ENCODE assay signal across 15 mouse cellular contexts in the genomic region with DNA sequence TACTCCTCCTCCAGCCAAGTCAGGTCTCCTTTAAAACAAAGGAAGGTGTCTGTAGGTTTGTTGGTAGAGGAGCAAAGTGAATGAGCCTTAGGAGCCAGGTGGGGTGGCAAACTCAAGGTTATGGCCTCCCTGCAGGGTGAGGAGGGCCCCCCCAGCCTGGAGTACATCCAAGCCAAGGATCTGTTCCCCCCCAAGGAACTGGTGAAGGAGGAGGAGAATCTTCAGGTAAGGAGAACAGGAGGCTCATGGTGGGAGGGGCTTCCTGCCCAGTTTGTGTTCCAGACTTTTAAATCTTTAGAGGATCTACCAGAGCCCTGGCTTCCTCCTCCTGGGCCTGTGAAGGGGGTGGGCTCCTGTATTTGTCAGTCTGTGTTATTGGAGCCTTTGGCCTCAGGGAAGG. TPM values are rescaled to one million over a fixed set of nuclear protein-coding genes. Genes with fewer than 3 reads are reported as not detected.
DNase-seq lines count a peak whose midpoint lies in the region; ATAC-seq and TF ChIP-seq lines count a peak whose summit lies in the region.
"Had no signal": no experiment of that assay in that cellular context is flagged by ENCODE, and none has a peak within 500 bp of the region (broad histone marks: within the 10 kb centered on the region; RNA-seq: fewer than 3 reads in every experiment).

No protein-coding gene starts in this region.

- 0 out of 2 replicates have a peak overlapping the region, but pooled peaks have one; percentile 66 for H3K4me3 ChIP-seq in lung, embryonic 15.5 days
- H3K4me3 ChIP-seq in forebrain, embryonic 15.5 days, result peak overlapping the region; percentile 82
- H3K4me3 ChIP-seq in limb, embryonic 12.5 days (replicated peaks), result no peak overlapping the region; the same call in 1 of the 2 replicates
- peak overlapping the region; percentile 87 for H3K4me3 ChIP-seq in neural tube, embryonic 14.5 days (ENCODE audit: low read depth, low read length)
- no peak overlapping the region for H3K4me3 ChIP-seq in stomach, postnatal 0 days (ENCODE audit: low read depth, low read length)
- H3K4me3 ChIP-seq: erythroblast, embryonic 14.5 days; liver, embryonic 13.5 days had no signal

- no peaks in the 10 kb centered on the region for H3K27me3 ChIP-seq in lung, embryonic 15.5 days
- H3K27me3 ChIP-seq in forebrain, embryonic 15.5 days, result no peaks in the 10 kb centered on the region
- H3K27me3 ChIP-seq in limb, embryonic 12.5 days, result no peaks in the 10 kb centered on the region
- no peaks in the 10 kb centered on the region for H3K27me3 ChIP-seq in neural tube, embryonic 14.5 days (ENCODE audit: control insufficient read depth, insufficient read depth, low read length)
- H3K27me3 ChIP-seq in stomach, postnatal 0 days (ENCODE audit: control insufficient read depth, insufficient read depth, low read length), result no peaks in the 10 kb centered on the region
- H3K27me3 ChIP-seq: liver, embryonic 13.5 days had no signal

- peaks cover 61% of the 10 kb centered on the region for H3K36me3 ChIP-seq in lung, embryonic 15.5 days
- peaks cover 49% of the 10 kb centered on the region for H3K36me3 ChIP-seq in forebrain, embryonic 15.5 days
- peaks cover 59% of the 10 kb centered on the region for H3K36me3 ChIP-seq in limb, embryonic 12.5 days
- peaks cover 43% of the 10 kb centered on the region for H3K36me3 ChIP-seq in neural tube, embryonic 14.5 days (ENCODE audit: control insufficient read depth, insufficient read depth, low read length)
- H3K36me3 ChIP-seq in stomach, postnatal 0 days (ENCODE audit: control insufficient read depth, insufficient read depth, low read length), result peaks cover 27% of the 10 kb centered on the region; the same call in 1 of the 2 replicates

- no peak overlapping the region for H3K4me2 ChIP-seq in lung, embryonic 15.5 days
- peak overlapping the region; percentile 76 for H3K4me2 ChIP-seq in forebrain, embryonic 15.5 days (replicated peaks)
- H3K4me2 ChIP-seq in limb, embryonic 12.5 days, result peak overlapping the region; percentile 88
- H3K4me2 ChIP-seq in neural tube, embryonic 14.5 days (ENCODE audit: low read depth, low read length), result peak overlapping the region; percentile 80
- no peak overlapping the region for H3K4me2 ChIP-seq in stomach, postnatal 0 days (replicated peaks; ENCODE audit: low read depth)

- peaks cover 41% of the 10 kb centered on the region for H3K4me1 ChIP-seq in lung, embryonic 15.5 days
- peaks cover 43% of the 10 kb centered on the region for H3K4me1 ChIP-seq in forebrain, embryonic 15.5 days
- H3K4me1 ChIP-seq in limb, embryonic 12.5 days (replicated peaks), result peaks cover 30% of the 10 kb centered on the region
- peaks cover 24% of the 10 kb centered on the region for H3K4me1 ChIP-seq in neural tube, embryonic 14.5 days (ENCODE audit: control insufficient read depth, insufficient read depth, low read length)
- peaks cover 5% of the 10 kb centered on the region for H3K4me1 ChIP-seq in stomach, postnatal 0 days (replicated peaks; ENCODE audit: control insufficient read depth, insufficient read depth)

- ATAC-seq in lung, embryonic 15.5 days (ENCODE audit: borderline replicate concordance, extremely low read depth, low FRiP score, low TSS enrichment), result no peak
- ATAC-seq in forebrain, embryonic 15.5 days (replicated peaks), result no peak
- no peak for ATAC-seq in limb, embryonic 12.5 days (ENCODE audit: insufficient number of reproducible peaks, insufficient read depth, low FRiP score, low TSS enrichment, low read depth)
- no peak for ATAC-seq in neural tube, embryonic 14.5 days (ENCODE audit: low read depth)
- ATAC-seq in megakaryocyte, adult 5-6 weeks (ENCODE audit: poor library complexity, severe bottlenecking), result no peak
- no peak for ATAC-seq in stomach, postnatal 0 days (ENCODE audit: low FRiP score, low TSS enrichment)

- 0 out of 2 replicates have a peak overlapping the region, but pooled peaks have one; percentile 16 for H3K27ac ChIP-seq in lung, embryonic 15.5 days
- H3K27ac ChIP-seq in forebrain, embryonic 15.5 days (replicated peaks), result peak overlapping the region; percentile 92
- no peak overlapping the region for H3K27ac ChIP-seq in limb, embryonic 12.5 days
- peak overlapping the region; percentile 85; the same call in 1 of the 2 replicates for H3K27ac ChIP-seq in neural tube, embryonic 14.5 days (ENCODE audit: low read depth, low read length)
- H3K27ac ChIP-seq in stomach, postnatal 0 days (replicated peaks), result no peak overlapping the region
- H3K27ac ChIP-seq: liver, embryonic 13.5 days had no signal

- no peak overlapping the region for H3K9ac ChIP-seq in lung, embryonic 15.5 days
- H3K9ac ChIP-seq in forebrain, embryonic 15.5 days (replicated peaks), result peak overlapping the region; percentile 95
- peak overlapping the region; percentile 89; the same call in 1 of the 2 replicates for H3K9ac ChIP-seq in limb, embryonic 12.5 days (replicated peaks)
- H3K9ac ChIP-seq in neural tube, embryonic 14.5 days (replicated peaks; ENCODE audit: low read depth, low read length), result peak overlapping the region; percentile 93
- no peak overlapping the region for H3K9ac ChIP-seq in stomach, postnatal 0 days (ENCODE audit: low read length)

- no peak for DNase-seq in lung, postnatal 36 days
- no peak for DNase-seq in stomach, postnatal 0 days (ENCODE audit: low spot score)
- DNase-seq in layer of hippocampus, adult 18-20 months (ENCODE audit: low spot score in 2 of 2), result no peak
- DNase-seq: gastrocnemius, postnatal 36 days; heart, postnatal 14 days; liver, embryonic 13.5 days; thymus, postnatal 36 days had no signal

- no peak for TF ChIP-seq EP300 in stomach, postnatal 0 days (optimal IDR thresholded peaks at IDR 0.05)

- no peaks in the 10 kb centered on the region for H3K9me3 ChIP-seq in lung, embryonic 15.5 days
- H3K9me3 ChIP-seq in forebrain, embryonic 15.5 days, result no peaks in the 10 kb centered on the region
- no peaks in the 10 kb centered on the region for H3K9me3 ChIP-seq in limb, embryonic 12.5 days
- no peaks in the 10 kb centered on the region for H3K9me3 ChIP-seq in neural tube, embryonic 14.5 days (ENCODE audit: control insufficient read depth, low read length)
- H3K9me3 ChIP-seq in stomach, postnatal 0 days (ENCODE audit: control insufficient read depth, low read length), result no peaks in the 10 kb centered on the region
- H3K9me3 ChIP-seq: liver, embryonic 13.5 days had no signal

- TF ChIP-seq CTCF in stomach, postnatal 0 days (IDR thresholded peaks at IDR 0.05; ENCODE audit: low read depth), result no peak

RNA-seq across cellular contexts. Expression of gene Mtmr4, which starts 5.1 kb away (rescaled TPM):
- 34.8 and 34.9 TPM in 2 replicates for polyA plus RNA-seq in lung, embryonic 15.5 days (2015; fragmentation: Nextera tagmentation; extraction: Ambion mirVana)
- 62.4 and 62.7 TPM in 2 replicates for polyA plus RNA-seq in forebrain, embryonic 15.5 days (2015; fragmentation: Nextera tagmentation; extraction: Ambion mirVana)
- 53.4 and 54.0 TPM in 2 replicates for polyA plus RNA-seq in limb, embryonic 12.5 days (2016; fragmentation: Nextera tagmentation; extraction: Ambion mirVana)
- 51.0 and 66.8 TPM in 2 replicates for polyA plus RNA-seq in neural tube, embryonic 14.5 days (2014; fragmentation: Nextera tagmentation; extraction: Ambion mirVana)
- 14.6 and 18.2 TPM in 2 replicates for total RNA-seq in megakaryocyte, adult 5-6 weeks (2015)
- 25.9 and 28.1 TPM in 2 replicates for total RNA-seq in megakaryocyte, adult 5-6 weeks (2017)
- 9.4 and 11.5 TPM in 2 replicates for polyA plus RNA-seq in stomach, postnatal 0 days (2015; fragmentation: Nextera tagmentation; extraction: Ambion mirVana)
- 10 to 100 TPM; 91.7 to 96.4 TPM for total RNA-seq in layer of hippocampus, adult 18-20 months (2021)

RNA-seq across cellular contexts. Expression of gene Hsf5, which starts 19.9 kb away (rescaled TPM):
- 0.15 and 0.21 TPM in 2 replicates for polyA plus RNA-seq in lung, embryonic 15.5 days (2015; fragmentation: Nextera tagmentation; extraction: Ambion mirVana)
- 0.48 and 0.55 TPM in 2 replicates for polyA plus RNA-seq in forebrain, embryonic 15.5 days (2015; fragmentation: Nextera tagmentation; extraction: Ambion mirVana)
- polyA plus RNA-seq in limb, embryonic 12.5 days (2016; fragmentation: Nextera tagmentation; extraction: Ambion mirVana), result 0.19 and 0.21 TPM in 2 replicates
- 0.33 and 0.62 TPM in 2 replicates for polyA plus RNA-seq in neural tube, embryonic 14.5 days (2014; fragmentation: Nextera tagmentation; extraction: Ambion mirVana)
- total RNA-seq in megakaryocyte, adult 5-6 weeks (2015), result 0.09 TPM in 1 of 2 replicates, not detected in the other
- total RNA-seq in megakaryocyte, adult 5-6 weeks (2017), result 0.07 TPM in 1 of 2 replicates, not detected in the other
- 0.12 TPM in 1 of 2 replicates, not detected in the other for polyA plus RNA-seq in stomach, postnatal 0 days (2015; fragmentation: Nextera tagmentation; extraction: Ambion mirVana)
- under 1 TPM; 0.47 to 0.66 TPM for total RNA-seq in layer of hippocampus, adult 18-20 months (2021)
- total RNA-seq: gastrocnemius, postnatal 36 days had no signal
- polyA plus RNA-seq: erythroblast, embryonic 14.5 days had no signal

RNA-seq across cellular contexts. Expression of gene Sept4, which starts 28.4 kb away (rescaled TPM):
- polyA plus RNA-seq in lung, embryonic 15.5 days (2015; fragmentation: Nextera tagmentation; extraction: Ambion mirVana), result 76.8 and 85.6 TPM in 2 replicates
- 18.0 and 22.2 TPM in 2 replicates for polyA plus RNA-seq in forebrain, embryonic 15.5 days (2015; fragmentation: Nextera tagmentation; extraction: Ambion mirVana)
- polyA plus RNA-seq in limb, embryonic 12.5 days (2016; fragmentation: Nextera tagmentation; extraction: Ambion mirVana), result 10.7 and 10.9 TPM in 2 replicates
- 24.8 and 30.0 TPM in 2 replicates for polyA plus RNA-seq in neural tube, embryonic 14.5 days (2014; fragmentation: Nextera tagmentation; extraction: Ambion mirVana)
- 1.0 TPM in 1 of 2 replicates, not detected in the other for total RNA-seq in megakaryocyte, adult 5-6 weeks (2015)
- 0.26 and 4.6 TPM in 2 replicates for total RNA-seq in megakaryocyte, adult 5-6 weeks (2017)
- polyA plus RNA-seq in stomach, postnatal 0 days (2015; fragmentation: Nextera tagmentation; extraction: Ambion mirVana), result 25.5 and 26.3 TPM in 2 replicates
- total RNA-seq in layer of hippocampus, adult 18-20 months (2021), result 100 to 1,000 TPM; 172 to 222 TPM

RNA-seq across cellular contexts. Expression of gene Gm11492, which starts 30.6 kb away (rescaled TPM):
- not detected in 2 replicates for polyA plus RNA-seq in lung, embryonic 15.5 days (2015; fragmentation: Nextera tagmentation; extraction: Ambion mirVana)
- not detected in 2 replicates for polyA plus RNA-seq in forebrain, embryonic 15.5 days (2015; fragmentation: Nextera tagmentation; extraction: Ambion mirVana)
- not detected in 2 replicates for polyA plus RNA-seq in limb, embryonic 12.5 days (2016; fragmentation: Nextera tagmentation; extraction: Ambion mirVana)
- polyA plus RNA-seq in neural tube, embryonic 14.5 days (2014; fragmentation: Nextera tagmentation; extraction: Ambion mirVana), result not detected in 2 replicates
- not detected in 2 replicates for total RNA-seq in megakaryocyte, adult 5-6 weeks (2015)
- total RNA-seq in megakaryocyte, adult 5-6 weeks (2017), result not detected in 2 replicates
- polyA plus RNA-seq in stomach, postnatal 0 days (2015; fragmentation: Nextera tagmentation; extraction: Ambion mirVana), result not detected in 2 replicates
- total RNA-seq in layer of hippocampus, adult 18-20 months (2021), result not detected
- total RNA-seq: gastrocnemius, postnatal 36 days; heart, postnatal 14 days had no signal
- polyA plus RNA-seq: erythroblast, embryonic 14.5 days; large intestine, adult 2 months; liver, embryonic 13.5 days; small intestine, adult 2 months had no signal

Comparison
In these comparisons a context has a peak if more than half of its experiments do, and no peak if none do; other contexts are left out.
1. H3K27ac ChIP-seq: peak in lung, embryonic 15.5 days (single experiment), forebrain, embryonic 15.5 days (single experiment) and neural tube, embryonic 14.5 days (single experiment); none in limb, embryonic 12.5 days (single experiment) and stomach, postnatal 0 days (single experiment).
2. H3K4me2 ChIP-seq: peak in forebrain, embryonic 15.5 days (single experiment), limb, embryonic 12.5 days (single experiment) and neural tube, embryonic 14.5 days (single experiment); none in lung, embryonic 15.5 days (single experiment) and stomach, postnatal 0 days (single experiment).
3. H3K4me3 ChIP-seq: peak in lung, embryonic 15.5 days (single experiment), forebrain, embryonic 15.5 days (single experiment) and neural tube, embryonic 14.5 days (single experiment); none in limb, embryonic 12.5 days (single experiment) and stomach, postnatal 0 days (single experiment).
4. H3K9ac ChIP-seq: peak in forebrain, embryonic 15.5 days (single experiment), limb, embryonic 12.5 days (single experiment) and neural tube, embryonic 14.5 days (single experiment); none in lung, embryonic 15.5 days (single experiment) and stomach, postnatal 0 days (single experiment).